Mouse (Mus musculus) kidney, adult 2 months (tissue): ENCODE data around the gene Recql5.

Experiments
- CTCF ChIP-seq: fragments of 200-500 bp; conservative IDR thresholded peaks from 2 replicates; pipeline ENCODE4 v1.5.1; 2011; ENCODE audit warnings: low read depth, mild to moderate bottlenecking, control low read depth, low read length, moderate library complexity, mixed read lengths; ENCODE audit not compliant: insufficient read depth, insufficient read length
- POLR2A ChIP-seq: fragments of 200-500 bp; IDR thresholded peaks from one replicate; pipeline ENCODE4 v1.6.1; 2011; ENCODE audit warnings: low read depth, low read length, control low read depth

DNA sequence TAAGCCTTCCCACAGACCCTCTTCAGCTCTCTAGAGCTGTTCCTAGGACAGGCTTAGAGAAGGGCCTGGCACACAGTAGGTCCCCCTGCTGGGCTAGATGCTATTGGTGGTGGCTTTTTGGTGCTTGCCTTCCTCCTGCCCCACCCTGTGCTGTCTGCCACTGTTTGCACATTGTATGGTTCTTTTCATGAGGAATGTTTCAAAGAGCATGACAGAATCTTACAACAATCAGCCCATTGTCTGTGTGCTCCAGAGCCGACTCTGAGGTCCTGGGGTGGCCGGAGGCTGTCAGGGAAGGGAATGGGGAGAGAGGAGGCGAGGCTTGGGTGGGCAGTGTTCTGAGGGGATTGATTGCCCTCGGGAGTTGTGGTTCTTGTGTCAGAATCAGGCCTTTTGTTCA is 23.2 kb upstream of the Recql5 start:
- TF ChIP-seq CTCF (no peak), POLR2A (no peak)
